Comparison of ENCODE assay signal across 1 mouse cellular context in the genomic region with DNA sequence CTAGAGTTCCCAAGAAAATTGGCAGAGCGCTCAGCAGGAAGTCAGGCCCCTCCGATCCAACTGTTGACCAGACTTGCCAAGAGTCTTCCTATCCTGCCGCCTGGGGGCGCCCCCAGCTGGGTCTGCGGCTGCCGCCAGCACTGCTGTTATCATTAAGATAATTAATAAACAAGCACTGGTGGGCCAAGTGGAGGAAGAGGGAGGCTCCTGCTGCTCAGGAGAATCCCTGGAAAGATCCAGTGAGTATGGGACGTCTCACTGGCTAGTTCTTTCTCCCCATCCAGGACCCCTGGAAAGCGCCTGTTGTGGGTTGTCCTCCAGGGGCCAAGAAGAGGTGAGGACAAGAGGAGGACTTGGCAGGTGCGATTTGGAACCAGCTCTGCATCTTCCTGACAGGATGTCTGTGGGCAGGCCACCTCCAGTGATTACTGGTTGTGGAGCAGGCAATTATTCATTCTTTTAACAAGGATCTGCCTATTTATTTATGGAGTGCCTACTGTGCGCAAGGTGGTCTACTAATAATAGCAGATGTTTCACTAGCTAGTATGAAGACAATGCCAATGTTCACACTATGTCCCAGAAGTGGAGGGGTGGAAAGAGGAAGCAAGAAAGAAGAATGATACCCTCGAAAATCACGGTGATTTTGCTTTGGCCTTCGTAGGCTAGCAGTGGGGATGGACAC.
TF ChIP-seq lines count a peak whose summit lies in the region.

No protein-coding gene starts in this region.

TF ChIP-seq in CH12.LX, 34 proteins besides CTCF, POLR2A, EP300 and RAD21:
- TF ChIP-seq TCF12 (IDR thresholded peaks at IDR 0.05; ENCODE audit: low read depth, low read length) (no peak), UBTF (IDR thresholded peaks at IDR 0.05; ENCODE audit: low read depth, low read length) (no peak), E2F4 (IDR thresholded peaks at IDR 0.05; ENCODE audit: insufficient replicate concordance, low read depth, low read length) (no peak), ETS1 (conservative IDR thresholded peaks at IDR 0.05; ENCODE audit: low read depth, low read length) (no peak), ZKSCAN1 (IDR thresholded peaks at IDR 0.05; ENCODE audit: borderline replicate concordance, low read depth, low read length) (peak; percentile 73), TBP (conservative IDR thresholded peaks at IDR 0.05; ENCODE audit: low read depth, low read length) (no peak), ZNF384 (IDR thresholded peaks at IDR 0.05; ENCODE audit: low read depth, low read length) (no peak), MYC (IDR thresholded peaks at IDR 0.05; ENCODE audit: low read depth, low read length) (no peak), JUND (conservative IDR thresholded peaks at IDR 0.05; ENCODE audit: low read depth, low read length) (no peak), MXI1 (IDR thresholded peaks at IDR 0.05; ENCODE audit: low read depth, low read length) (0 out of 2 replicates have a peak, but pooled peaks have one; percentile 13), BHLHE40 (IDR thresholded peaks at IDR 0.05; ENCODE audit: low read depth, low read length) (0 out of 2 replicates have a peak, but pooled peaks have one; percentile 5), USF2 (conservative IDR thresholded peaks at IDR 0.05; ENCODE audit: low read depth, low read length) (no peak), NRF1 (IDR thresholded peaks at IDR 0.05; ENCODE audit: low read depth, low read length) (0 out of 2 replicates have a peak, but pooled peaks have one; percentile 5), GABPA (IDR thresholded peaks at IDR 0.05; ENCODE audit: insufficient replicate concordance, low read depth, low read length) (no peak), MAX (IDR thresholded peaks at IDR 0.05; ENCODE audit: low read length) (0 out of 2 replicates have a peak, but pooled peaks have one; percentile 12), IRF4 (IDR thresholded peaks at IDR 0.05; ENCODE audit: low read depth, low read length) (no peak), SMC3 (IDR thresholded peaks at IDR 0.05; ENCODE audit: low read depth, low read length) (peak; percentile 78)
